Mouse (Mus musculus) myocyte (in vitro differentiated cells): ENCODE results near the gene Wdr62.

ENCODE experiments used
- CEBPB ChIP-seq: IDR thresholded peaks from 2 replicates; pipeline ENCODE4 v1.6.1; 2011; ENCODE audit warnings: mild to moderate bottlenecking, moderate library complexity; ENCODE audit not compliant: poor library complexity, insufficient read depth, severe bottlenecking
- E2F4 ChIP-seq: IDR thresholded peaks from one replicate; pipeline ENCODE4 v1.6.1; 2011; ENCODE audit warnings: mild to moderate bottlenecking, control low read depth, moderate library complexity; ENCODE audit not compliant: insufficient read depth
- MAX ChIP-seq: IDR thresholded peaks from one replicate; pipeline ENCODE4 v1.6.1; 2011; ENCODE audit warnings: low read depth, mild to moderate bottlenecking, control low read depth
- MYOD1 ChIP-seq, 3 experiments: IDR thresholded peaks; one replicate each; pipeline ENCODE4 v1.6.1; 2011; ENCODE audit warnings: control low read depth in 2 of 3, low read depth in 2 of 3, mild to moderate bottlenecking in 2 of 3, moderate library complexity in 1 of 3; ENCODE audit not compliant: insufficient read length in 2 of 3, control insufficient read depth in 1 of 3
- POLR2A ChIP-seq: IDR thresholded peaks from one replicate; pipeline ENCODE4 v1.6.1; 2011; ENCODE audit warnings: low read depth, mild to moderate bottlenecking, control low read depth, moderate library complexity; ENCODE audit not compliant: insufficient read length
- POLR2AphosphoS2 ChIP-seq: IDR thresholded peaks from one replicate; pipeline ENCODE4 v1.6.1; 2011; ENCODE audit warnings: low read depth, control low read depth; ENCODE audit not compliant: insufficient read length

DNA sequence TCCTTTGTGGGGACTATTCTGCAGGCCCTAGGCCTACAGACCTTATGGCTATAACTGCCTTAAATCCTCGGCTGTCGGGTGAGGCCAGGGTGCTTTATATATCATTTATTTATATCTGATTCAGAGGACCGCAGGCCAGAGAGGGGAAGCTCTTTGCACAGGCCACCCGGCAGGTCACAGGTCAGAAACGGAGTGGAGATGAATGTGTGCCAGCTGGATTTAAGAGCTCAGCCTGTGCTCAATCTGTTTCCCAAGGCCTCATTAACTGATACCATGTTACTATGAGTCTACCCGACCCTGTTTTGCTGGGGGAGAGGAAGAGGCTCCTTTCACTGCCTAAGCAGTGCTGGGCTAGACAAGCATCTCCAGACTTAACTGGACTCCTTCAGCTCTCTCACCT is 5.8 kb downstream of the Wdr62 start:
- TF ChIP-seq MYOD1 (IDR thresholded peaks at IDR 0.05; ENCODE audit: control insufficient read depth in 1 of 3, insufficient read length in 2 of 3, low read depth in 2 of 3) (no peak), POLR2A (no peak), POLR2AphosphoS2 (no peak), CEBPB (no peak), MAX (no peak), E2F4 (no peak)
